Mouse (Mus musculus) olfactory bulb, adult 2 months (tissue): ENCODE results near the gene Ovol1.

Source experiments
- CTCF ChIP-seq: fragments of 200-500 bp; IDR thresholded peaks from 2 replicates; pipeline ENCODE4 v1.5.1; 2012; ENCODE audit warnings: low read depth, mild to moderate bottlenecking, low read length, moderate library complexity; ENCODE audit not compliant: insufficient read depth
- POLR2A ChIP-seq: fragments of 200-500 bp; IDR thresholded peaks from 2 replicates; pipeline ENCODE4 v1.6.1; 2012; ENCODE audit warnings: mild to moderate bottlenecking, low read depth, low read length, moderate library complexity; ENCODE audit not compliant: insufficient read depth

GRCm38 (mm10) chr19:5561886-5562285 is 1.4 kb upstream of the Ovol1 start:
- TF ChIP-seq CTCF (no peak), POLR2A (no peak)
